Mouse (Mus musculus): ENCODE results near the gene Bcas1.

Gene Bcas1

DNA sequence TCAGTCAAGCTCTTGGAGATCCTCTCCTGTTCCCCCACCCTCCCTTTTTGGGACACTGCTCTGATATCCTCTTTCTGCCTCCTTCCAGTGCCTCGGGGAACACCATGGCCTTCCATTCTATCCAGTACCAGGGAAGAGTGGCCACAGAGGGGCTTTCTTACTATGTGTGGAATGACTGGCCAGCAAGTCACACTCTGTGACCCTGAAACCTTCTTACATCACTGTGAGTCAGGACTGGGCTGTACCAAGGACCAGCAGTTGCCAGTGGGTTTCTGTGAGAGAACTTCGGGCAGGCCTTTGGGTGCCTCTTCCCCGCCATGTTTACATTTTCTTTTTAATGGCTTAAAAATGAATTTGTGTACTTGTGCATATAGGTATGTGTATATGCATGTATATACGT lies 75.4 kb downstream of the Bcas1 start:
- TF ChIP-seq NANOG (IDR thresholded peaks at IDR 0.05; ENCODE audit: borderline replicate concordance, low read length) (no peak), POU5F1 (IDR thresholded peaks at IDR 0.05; ENCODE audit: borderline replicate concordance, low read length) (no peak), CTCF (conservative IDR thresholded peaks at IDR 0.05; ENCODE audit: low read length) (no peak)
- no peaks in the 10 kb centered on the region for H3K36me3 ChIP-seq (ENCODE audit: insufficient read depth, low read length)
- H3K4me1 ChIP-seq (replicated peaks; ENCODE audit: low read depth, low read length), result peaks cover 33% of the 10 kb centered on the region
- H3K4me3 ChIP-seq (replicated peaks; ENCODE audit: low read length), result no peak overlapping the region
- H3K27me3 ChIP-seq (ENCODE audit: insufficient read depth, low read length), result peaks cover 3% of the 10 kb centered on the region; the same call in 1 of the 2 replicates
- H3K9me3 ChIP-seq (ENCODE audit: low read length), result no peaks in the 10 kb centered on the region

DNA sequence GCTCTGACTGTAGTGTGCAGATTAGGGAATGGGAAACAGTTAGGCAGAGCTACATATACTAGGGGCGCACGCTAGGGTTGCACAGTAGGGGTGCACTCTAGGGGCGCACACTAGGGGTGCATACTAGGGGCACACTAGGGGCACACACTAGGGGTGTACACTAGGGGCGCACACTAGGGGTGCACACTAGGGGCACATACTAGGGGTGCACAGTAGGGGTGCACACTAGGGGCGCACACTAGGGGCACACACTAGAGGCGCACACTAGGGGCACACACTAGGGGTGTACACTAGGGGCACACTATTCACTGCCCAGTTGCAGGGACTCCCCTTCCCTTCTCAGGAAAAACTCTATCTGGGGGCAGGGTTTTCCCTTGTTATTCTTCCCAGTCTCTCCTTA lies 75.8 kb downstream of the Bcas1 start:
- TF ChIP-seq CTCF (conservative IDR thresholded peaks at IDR 0.05; ENCODE audit: low read length) (no peak), POU5F1 (IDR thresholded peaks at IDR 0.05; ENCODE audit: borderline replicate concordance, low read length) (no peak), NANOG (IDR thresholded peaks at IDR 0.05; ENCODE audit: borderline replicate concordance, low read length) (no peak)
- Histone ChIP-seq H3K9me3 (ENCODE audit: low read length) (no peaks in the 10 kb centered on the region), H3K27me3 (ENCODE audit: insufficient read depth, low read length) (peaks cover 3% of the 10 kb centered on the region; the same call in 1 of the 2 replicates)

DNA sequence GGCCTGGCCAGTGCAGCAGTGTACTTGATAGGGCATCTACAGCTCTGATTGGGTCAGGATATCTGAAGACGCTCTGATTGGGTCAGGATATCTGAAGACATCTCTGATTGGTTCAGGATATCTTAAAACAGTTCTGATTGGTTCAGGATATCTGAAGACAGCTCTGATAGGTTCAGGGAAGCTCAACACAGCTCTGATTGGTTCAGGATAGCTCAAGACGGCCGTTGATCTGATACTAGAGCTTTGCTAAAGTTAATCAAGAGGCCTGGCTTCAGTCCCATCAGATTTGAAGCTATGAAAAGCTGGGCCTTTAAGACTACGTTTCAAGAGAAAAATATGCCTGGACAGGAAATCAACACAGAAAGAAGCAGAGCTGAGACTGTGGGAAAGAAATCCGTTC lies 77.9 kb downstream of the Bcas1 start:
- Histone ChIP-seq H3K9me3 (ENCODE audit: low read length) (no peaks in the 10 kb centered on the region), H3K4me3 (replicated peaks; ENCODE audit: low read length) (no peak overlapping the region), H3K27me3 (ENCODE audit: insufficient read depth, low read length) (no peaks in the 10 kb centered on the region), H3K4me1 (replicated peaks; ENCODE audit: low read depth, low read length) (peaks cover 33% of the 10 kb centered on the region), H3K36me3 (ENCODE audit: insufficient read depth, low read length) (no peaks in the 10 kb centered on the region)
- TF ChIP-seq NANOG (IDR thresholded peaks at IDR 0.05; ENCODE audit: borderline replicate concordance, low read length) (no peak), POU5F1 (IDR thresholded peaks at IDR 0.05; ENCODE audit: borderline replicate concordance, low read length) (no peak), CTCF (conservative IDR thresholded peaks at IDR 0.05; ENCODE audit: low read length) (no peak)

More for the DNA sequence above, 75.8 kb downstream of the Bcas1 start:
- H3K4me3 ChIP-seq (replicated peaks; ENCODE audit: low read length), result no peak overlapping the region
- H3K4me1 ChIP-seq (replicated peaks; ENCODE audit: low read depth, low read length), result peaks cover 30% of the 10 kb centered on the region
- no peaks in the 10 kb centered on the region for H3K36me3 ChIP-seq (ENCODE audit: insufficient read depth, low read length)

DNA sequence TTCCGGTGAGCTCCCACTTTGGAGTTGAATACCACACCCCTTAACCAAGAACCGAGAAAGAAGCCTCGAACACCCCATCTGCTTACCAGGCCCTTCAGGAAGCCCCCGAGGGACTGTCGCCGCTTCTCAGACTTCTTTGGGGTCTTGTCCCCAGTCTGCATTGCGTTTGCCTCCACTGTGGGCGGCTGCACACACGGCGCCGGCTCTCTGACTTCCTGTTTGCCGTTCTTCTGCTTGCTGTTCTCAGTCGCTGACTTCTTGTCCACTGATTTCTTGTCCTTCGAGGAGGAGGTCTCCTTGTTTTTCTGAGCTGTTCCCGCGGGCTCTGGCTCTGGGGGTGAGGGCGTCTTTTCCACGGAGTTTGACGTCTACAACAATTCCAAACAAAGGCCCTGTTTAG lies 78.5 kb downstream of the Bcas1 start:
- Histone ChIP-seq H3K4me3 (replicated peaks; ENCODE audit: low read length) (0 out of 2 replicates have a peak overlapping the region, but pooled peaks have one; percentile 20), H3K9me3 (ENCODE audit: low read length) (no peaks in the 10 kb centered on the region), H3K36me3 (ENCODE audit: insufficient read depth, low read length) (no peaks in the 10 kb centered on the region), H3K27me3 (ENCODE audit: insufficient read depth, low read length) (peaks cover under 1% of the 10 kb centered on the region; the same call in 1 of the 2 replicates), H3K4me1 (replicated peaks; ENCODE audit: low read depth, low read length) (peaks cover 37% of the 10 kb centered on the region)
- TF ChIP-seq POU5F1 (IDR thresholded peaks at IDR 0.05; ENCODE audit: borderline replicate concordance, low read length) (no peak), NANOG (IDR thresholded peaks at IDR 0.05; ENCODE audit: borderline replicate concordance, low read length) (no peak), CTCF (conservative IDR thresholded peaks at IDR 0.05; ENCODE audit: low read length) (no peak)

DNA sequence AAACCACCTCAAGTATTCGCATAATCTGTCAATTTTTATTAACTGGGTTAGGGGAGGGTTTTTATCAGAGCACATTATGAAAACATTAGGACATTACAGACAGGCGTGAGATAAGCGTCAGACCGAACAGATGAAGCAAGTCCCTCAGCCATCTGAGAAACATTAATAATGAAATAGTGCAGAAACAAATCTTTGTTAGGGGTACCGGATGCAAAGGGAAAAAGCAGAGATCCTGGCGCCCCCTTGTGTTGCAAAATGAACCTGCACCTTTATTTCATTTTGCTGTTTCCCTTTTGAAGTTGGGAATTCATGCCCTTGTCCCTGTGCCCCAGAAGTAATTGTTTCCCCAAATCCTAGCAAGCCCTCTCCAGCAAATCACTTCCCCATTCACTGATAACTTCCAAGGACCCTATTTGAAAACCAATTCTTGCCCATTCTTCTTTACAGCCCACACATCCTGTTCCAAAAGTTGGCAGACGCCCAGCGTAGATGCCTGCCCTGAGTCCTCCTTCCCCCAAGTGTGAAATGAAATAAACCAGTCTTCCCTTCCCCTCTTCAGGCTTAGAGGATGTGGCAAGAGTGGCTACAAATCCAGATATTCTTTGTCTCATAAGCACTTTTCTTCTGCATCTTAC lies 80.4 kb downstream of the Bcas1 start:
- Histone ChIP-seq H3K9me3 (ENCODE audit: low read length) (no peaks in the 10 kb centered on the region), H3K36me3 (ENCODE audit: insufficient read depth, low read length) (no peaks in the 10 kb centered on the region), H3K27me3 (ENCODE audit: insufficient read depth, low read length) (peaks cover 5% of the 10 kb centered on the region; the same call in 1 of the 2 replicates), H3K4me3 (replicated peaks; ENCODE audit: low read length) (no peak overlapping the region), H3K4me1 (replicated peaks; ENCODE audit: low read depth, low read length) (peaks cover 44% of the 10 kb centered on the region)
- TF ChIP-seq CTCF (conservative IDR thresholded peaks at IDR 0.05; ENCODE audit: low read length), result peak; percentile 76
- no peak for TF ChIP-seq POU5F1 (IDR thresholded peaks at IDR 0.05; ENCODE audit: borderline replicate concordance, low read length)

DNA sequence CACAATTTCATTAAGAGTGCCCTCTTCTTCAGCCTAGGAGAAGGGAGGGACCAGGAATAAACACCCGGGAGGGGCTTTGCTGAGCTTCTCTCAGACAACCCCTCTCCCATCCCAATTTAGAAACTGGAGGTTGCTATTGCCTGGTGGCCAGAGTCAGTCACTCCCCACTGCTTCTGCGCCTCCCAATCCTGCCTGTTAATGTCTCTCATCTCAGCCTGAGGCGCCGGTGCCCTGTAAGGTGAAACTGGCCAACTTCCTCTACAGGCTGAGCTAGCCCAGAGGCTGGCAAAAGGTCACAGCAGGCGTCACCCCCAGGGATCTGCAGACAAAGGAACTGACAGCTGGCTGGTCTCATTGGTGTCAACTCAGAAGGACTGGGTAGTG lies 82.2 kb downstream of the Bcas1 start:
- peaks cover 33% of the 10 kb centered on the region for H3K4me1 ChIP-seq (replicated peaks; ENCODE audit: low read depth, low read length)
- H3K9me3 ChIP-seq (ENCODE audit: low read length), result no peaks in the 10 kb centered on the region
- H3K36me3 ChIP-seq (ENCODE audit: insufficient read depth, low read length), result no peaks in the 10 kb centered on the region
- peaks cover 5% of the 10 kb centered on the region; the same call in 1 of the 2 replicates for H3K27me3 ChIP-seq (ENCODE audit: insufficient read depth, low read length)
- H3K4me3 ChIP-seq (replicated peaks; ENCODE audit: low read length), result no peak overlapping the region
- TF ChIP-seq CTCF (conservative IDR thresholded peaks at IDR 0.05; ENCODE audit: low read length), result no peak
- no peak for TF ChIP-seq POU5F1 (IDR thresholded peaks at IDR 0.05; ENCODE audit: borderline replicate concordance, low read length)
- TF ChIP-seq NANOG (IDR thresholded peaks at IDR 0.05; ENCODE audit: borderline replicate concordance, low read length), result no peak

DNA sequence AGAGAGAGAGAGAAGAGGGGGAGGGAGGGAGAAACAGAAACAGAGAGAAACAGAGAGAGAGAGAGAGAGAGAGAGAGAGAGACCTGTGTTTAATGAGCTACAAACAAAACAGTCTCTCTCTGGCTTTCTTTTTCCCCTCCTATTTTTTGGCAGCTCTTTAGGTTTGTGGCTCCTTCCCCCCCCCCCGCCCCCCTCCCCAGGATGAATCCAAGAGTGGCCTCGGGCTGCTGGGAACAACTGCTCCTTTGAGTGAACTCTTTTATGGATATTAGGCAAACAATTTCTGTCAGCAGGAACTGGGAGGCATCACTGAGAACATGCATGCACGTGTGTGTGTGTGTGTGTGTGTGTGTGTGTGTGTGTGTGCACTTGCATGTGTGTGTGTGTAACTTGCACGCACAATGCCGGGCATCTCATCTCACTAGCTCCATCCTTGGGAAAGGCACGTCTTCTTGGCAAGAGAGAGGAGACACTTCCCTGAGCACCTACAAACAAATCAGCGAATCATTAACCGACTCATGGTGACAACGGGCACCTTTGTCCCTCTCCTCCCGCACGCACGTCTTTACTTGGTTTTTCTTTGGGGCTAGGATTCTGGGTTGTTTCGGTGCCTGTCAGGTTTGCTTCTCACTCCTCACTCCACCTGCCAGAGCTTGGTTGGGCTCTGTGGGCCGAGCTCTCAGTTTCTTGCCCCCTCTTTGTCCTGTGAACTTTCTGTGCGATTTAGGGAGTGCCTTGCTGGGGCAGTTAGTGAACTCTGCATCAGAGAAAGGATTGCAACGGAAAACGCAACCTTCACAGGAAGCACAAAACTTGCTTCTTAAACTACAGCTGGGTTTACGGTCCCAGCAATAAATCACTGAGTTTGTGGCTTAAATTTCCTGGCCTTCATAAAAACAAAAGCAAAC lies 82.9 kb downstream of the Bcas1 start:
- H3K36me3 ChIP-seq (ENCODE audit: insufficient read depth, low read length), result no peaks in the 10 kb centered on the region
- peaks cover 5% of the 10 kb centered on the region; the same call in 1 of the 2 replicates for H3K27me3 ChIP-seq (ENCODE audit: insufficient read depth, low read length)
- H3K4me1 ChIP-seq (replicated peaks; ENCODE audit: low read depth, low read length), result peaks cover 37% of the 10 kb centered on the region
- H3K9me3 ChIP-seq (ENCODE audit: low read length), result no peaks in the 10 kb centered on the region
- TF ChIP-seq CTCF (conservative IDR thresholded peaks at IDR 0.05; ENCODE audit: low read length) (no peak), POU5F1 (IDR thresholded peaks at IDR 0.05; ENCODE audit: borderline replicate concordance, low read length) (no peak), NANOG (IDR thresholded peaks at IDR 0.05; ENCODE audit: borderline replicate concordance, low read length) (no peak)
- H3K4me3 ChIP-seq (replicated peaks; ENCODE audit: low read length), result no peak overlapping the region

DNA sequence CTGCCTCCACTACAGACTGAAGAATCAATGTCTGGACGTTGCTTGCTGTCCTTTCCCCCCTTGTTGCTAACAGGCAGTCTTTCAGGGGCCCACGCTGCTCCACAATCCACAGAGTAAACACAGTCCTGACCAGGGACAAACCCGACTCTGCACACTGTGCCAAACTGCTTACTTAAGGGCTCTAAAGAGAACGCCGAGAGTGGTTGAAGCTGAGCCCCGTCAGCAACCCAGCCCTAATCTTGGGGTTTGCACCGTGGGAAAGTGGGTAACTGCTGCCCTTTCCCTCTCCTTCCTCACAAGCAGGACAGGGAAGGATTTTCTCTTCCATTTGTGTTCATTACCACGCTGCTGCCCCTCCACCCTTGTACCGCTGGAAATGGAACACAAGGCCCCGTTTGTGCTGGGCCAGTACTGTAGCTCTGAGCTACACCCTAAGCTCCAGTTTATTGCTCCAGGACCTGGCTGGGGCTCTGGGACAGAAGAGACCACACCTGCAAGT lies 83.8 kb downstream of the Bcas1 start:
- peaks cover 5% of the 10 kb centered on the region; the same call in 1 of the 2 replicates for H3K27me3 ChIP-seq (ENCODE audit: insufficient read depth, low read length)
- TF ChIP-seq NANOG (IDR thresholded peaks at IDR 0.05; ENCODE audit: borderline replicate concordance, low read length), result no peak
- TF ChIP-seq CTCF (conservative IDR thresholded peaks at IDR 0.05; ENCODE audit: low read length), result no peak
- TF ChIP-seq POU5F1 (IDR thresholded peaks at IDR 0.05; ENCODE audit: borderline replicate concordance, low read length), result no peak
- H3K4me1 ChIP-seq (replicated peaks; ENCODE audit: low read depth, low read length), result peaks cover 45% of the 10 kb centered on the region
- H3K4me3 ChIP-seq (replicated peaks; ENCODE audit: low read length), result peak overlapping the region; percentile 48
- no peaks in the 10 kb centered on the region for H3K36me3 ChIP-seq (ENCODE audit: insufficient read depth, low read length)
- no peaks in the 10 kb centered on the region for H3K9me3 ChIP-seq (ENCODE audit: low read length)

Data from E14TG2a.4 (cell line).